Mouse (Mus musculus): ENCODE results near the gene Hhipl2. TPM values are rescaled to one million over a fixed set of nuclear protein-coding genes. Genes with fewer than 3 reads are reported as not detected.
A peak's percentile ranks its signal among the peaks of the same experiment; 100 is the strongest.

Hhipl2 gene
- polyA plus RNA-seq, 1 experiment from 2014 or later = 0.13 TPM

DNA sequence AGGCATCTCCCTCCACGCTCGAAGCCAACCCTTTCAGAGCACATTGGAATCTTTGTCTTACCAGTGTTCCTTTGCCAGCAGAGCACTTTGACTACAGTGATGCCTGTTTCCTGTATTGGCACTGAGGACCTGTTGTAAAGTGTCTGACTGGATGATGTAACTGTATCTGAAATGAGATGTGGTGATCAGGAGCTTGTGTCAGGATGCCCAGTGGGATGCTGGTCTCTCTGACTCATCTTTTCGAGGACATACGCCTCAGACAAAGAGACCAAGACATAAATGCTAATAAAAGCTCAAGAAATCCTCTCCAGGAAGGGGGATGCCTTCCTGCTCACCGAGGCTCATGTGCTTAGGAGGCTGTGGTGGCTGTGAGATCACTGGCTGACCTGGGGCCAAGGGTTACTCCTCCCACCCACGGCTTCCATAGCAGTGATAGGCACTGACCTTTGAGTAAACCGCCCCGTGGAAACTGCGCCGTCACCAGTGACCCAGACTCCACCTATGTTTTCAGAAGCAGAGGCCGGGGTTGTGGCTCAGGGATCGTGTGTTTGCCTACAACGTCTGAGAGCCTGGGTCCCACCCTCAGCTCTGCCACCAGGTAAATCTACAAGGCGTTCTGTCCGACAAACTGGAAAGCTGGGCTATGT lies 3.8 kb upstream of the Hhipl2 start:
- no peak overlapping the region for H3K27ac ChIP-seq
- H3K9me3 ChIP-seq = no peaks in the 10 kb centered on the region
- no peak for DNase-seq (ENCODE audit: low spot score)
- WGBS = 89% methylated on average over 15 of the region's 15 CpGs
- H3K27me3 ChIP-seq (ENCODE audit: insufficient read depth, poor library complexity, severe bottlenecking) = no peaks in the 10 kb centered on the region
- H3K4me1 ChIP-seq (replicated peaks) = no peaks in the 10 kb centered on the region
- H3K36me3 ChIP-seq = peaks cover 34% of the 10 kb centered on the region
- no peak overlapping the region for H3K4me3 ChIP-seq

DNA sequence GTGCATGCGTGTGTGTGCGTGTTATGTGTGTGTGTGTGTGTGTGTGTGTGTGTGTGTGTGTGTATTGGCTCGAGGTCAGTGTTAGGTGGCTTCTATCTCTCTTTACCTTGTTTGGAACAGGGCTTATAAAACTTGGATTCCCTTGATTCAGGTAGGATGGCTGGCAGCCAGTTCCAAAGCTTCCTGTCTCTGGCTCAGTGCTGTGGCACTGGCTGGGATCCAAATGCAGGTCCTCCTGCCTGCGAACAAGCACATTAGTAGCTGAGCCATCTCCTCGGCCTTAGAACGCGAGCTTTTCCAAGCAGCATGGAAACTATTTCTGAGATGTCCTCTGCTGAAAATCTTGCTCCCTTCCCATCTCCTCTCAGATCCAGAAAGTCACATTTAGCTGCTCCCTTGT lies 1.7 kb downstream of the Hhipl2 start:
- no peak for DNase-seq (ENCODE audit: low spot score)
- WGBS = 91% methylated on average over 7 of the region's 7 CpGs
- H3K27me3 ChIP-seq (ENCODE audit: insufficient read depth, poor library complexity, severe bottlenecking) = no peaks in the 10 kb centered on the region
- no peaks in the 10 kb centered on the region for H3K4me1 ChIP-seq (replicated peaks)
- no peaks in the 10 kb centered on the region for H3K9me3 ChIP-seq
- no peaks in the 10 kb centered on the region for H3K36me3 ChIP-seq
- H3K4me3 ChIP-seq = no peak overlapping the region
- H3K27ac ChIP-seq = no peak overlapping the region

DNA sequence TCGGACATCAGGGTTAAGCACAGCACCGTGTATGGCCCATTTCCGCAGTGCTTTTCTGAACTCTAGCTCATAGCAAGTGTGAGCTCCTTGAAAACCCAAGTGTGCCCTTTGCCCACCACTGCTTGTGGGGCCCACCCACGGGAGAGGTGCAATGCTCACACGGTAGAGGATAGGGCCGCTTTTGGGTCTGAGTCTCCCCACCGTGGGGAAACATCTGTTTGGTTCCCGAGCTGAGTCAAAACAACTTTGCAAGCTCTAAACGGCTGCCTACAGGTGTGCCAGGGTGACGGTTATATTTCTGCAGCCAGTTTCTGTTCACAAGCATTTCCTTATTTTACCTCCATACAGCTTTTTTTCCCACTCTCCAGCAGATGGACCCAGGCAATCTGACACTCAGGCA lies 2.3 kb downstream of the Hhipl2 start:
- Histone ChIP-seq H3K36me3 (no peaks in the 10 kb centered on the region), H3K27me3 (ENCODE audit: insufficient read depth, poor library complexity, severe bottlenecking) (no peaks in the 10 kb centered on the region), H3K4me1 (replicated peaks) (no peaks in the 10 kb centered on the region), H3K27ac (no peak overlapping the region), H3K4me3 (no peak overlapping the region), H3K9me3 (no peaks in the 10 kb centered on the region)
- WGBS = 90% methylated on average over 10 of the region's 10 CpGs
- no peak for DNase-seq (ENCODE audit: low spot score)

DNA sequence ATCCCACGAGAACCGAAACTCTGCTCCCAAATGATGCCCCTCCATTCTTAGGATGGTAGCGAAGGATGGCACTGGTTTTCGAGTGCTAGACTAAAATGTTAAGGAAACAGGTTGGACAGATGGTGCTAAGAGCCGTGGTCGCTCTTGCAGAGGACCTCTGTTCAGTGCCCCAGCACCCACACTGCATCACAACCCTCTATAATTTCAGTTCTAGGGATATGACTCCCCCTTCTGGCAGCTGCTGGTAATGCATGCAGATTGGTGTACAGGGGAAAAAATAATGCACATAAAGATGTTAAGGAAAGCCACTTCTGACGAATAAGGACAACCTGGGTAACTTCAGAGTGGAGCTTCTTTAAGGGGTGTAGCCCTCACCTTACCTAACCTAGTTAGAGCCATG lies 6.1 kb downstream of the Hhipl2 start:
- H3K27me3 ChIP-seq (ENCODE audit: insufficient read depth, poor library complexity, severe bottlenecking) = no peaks in the 10 kb centered on the region
- no peak overlapping the region for H3K27ac ChIP-seq
- H3K4me3 ChIP-seq = no peak overlapping the region
- no peaks in the 10 kb centered on the region for H3K4me1 ChIP-seq (replicated peaks)
- WGBS = 93% methylated on average over 7 of the region's 7 CpGs
- no peak for DNase-seq (ENCODE audit: low spot score)
- no peaks in the 10 kb centered on the region for H3K36me3 ChIP-seq
- no peaks in the 10 kb centered on the region for H3K9me3 ChIP-seq

DNA sequence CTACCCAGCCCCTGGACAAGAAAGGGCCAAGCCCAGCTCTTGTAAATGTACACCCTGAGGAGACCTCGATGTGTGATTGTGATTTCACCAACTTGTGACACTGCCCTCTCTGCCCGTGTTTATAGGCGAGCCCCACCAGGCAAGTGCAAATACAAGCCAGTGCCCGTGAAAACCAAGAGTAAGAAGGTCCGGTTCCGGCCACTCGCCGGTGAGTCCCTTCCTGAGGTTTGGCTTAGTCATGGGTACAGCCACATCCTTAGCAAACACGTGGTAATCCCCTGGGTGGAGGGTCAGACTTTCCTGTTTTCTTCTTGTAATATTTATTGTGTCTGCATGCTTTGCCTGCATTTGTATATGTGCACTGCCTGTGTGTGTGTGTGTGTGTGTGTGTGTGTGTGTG lies 16.9 kb downstream of the Hhipl2 start:
- no peaks in the 10 kb centered on the region for H3K27me3 ChIP-seq (ENCODE audit: insufficient read depth, poor library complexity, severe bottlenecking)
- DNase-seq (ENCODE audit: low spot score) = no peak
- no peaks in the 10 kb centered on the region for H3K9me3 ChIP-seq
- peaks cover 4% of the 10 kb centered on the region; the same call in 1 of the 2 replicates for H3K4me1 ChIP-seq (replicated peaks)
- no peaks in the 10 kb centered on the region for H3K36me3 ChIP-seq
- WGBS = 88% methylated on average over 9 of the region's 9 CpGs
- no peak overlapping the region for H3K4me3 ChIP-seq
- H3K27ac ChIP-seq = no peak overlapping the region

DNA sequence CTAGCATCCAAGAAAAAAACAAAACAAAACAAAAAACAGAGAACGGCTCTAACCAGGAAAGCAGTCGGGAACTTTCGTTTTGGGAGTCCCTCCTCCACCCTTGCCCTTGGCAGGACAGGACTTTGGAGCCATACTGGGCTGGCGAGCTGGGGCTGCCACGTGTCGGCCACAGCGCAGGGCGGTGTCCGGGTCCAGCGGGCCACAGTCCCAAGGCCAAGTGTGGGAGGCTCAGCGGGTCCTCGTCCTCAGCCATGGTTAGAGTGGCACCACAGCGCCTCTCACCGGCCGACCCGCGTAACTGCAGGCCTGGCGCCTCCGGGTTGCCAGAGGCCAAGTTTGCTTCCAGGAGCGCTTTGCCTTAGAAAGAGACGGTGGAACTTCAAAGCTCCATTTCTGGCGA lies 21.0 kb downstream of the Hhipl2 start:
- Histone ChIP-seq H3K27ac (no peak overlapping the region), H3K27me3 (ENCODE audit: insufficient read depth, poor library complexity, severe bottlenecking) (no peaks in the 10 kb centered on the region), H3K9me3 (peaks cover 5% of the 10 kb centered on the region; the same call in 1 of the 2 replicates), H3K4me3 (peak overlapping the region; percentile 20; the same call in 1 of the 2 replicates), H3K4me1 (replicated peaks) (peaks cover 8% of the 10 kb centered on the region; the same call in 1 of the 2 replicates), H3K36me3 (no peaks in the 10 kb centered on the region)
- WGBS = 28% methylated on average over 22 of the region's 22 CpGs
- peak; percentile 62 for DNase-seq (ENCODE audit: low spot score)

DNA sequence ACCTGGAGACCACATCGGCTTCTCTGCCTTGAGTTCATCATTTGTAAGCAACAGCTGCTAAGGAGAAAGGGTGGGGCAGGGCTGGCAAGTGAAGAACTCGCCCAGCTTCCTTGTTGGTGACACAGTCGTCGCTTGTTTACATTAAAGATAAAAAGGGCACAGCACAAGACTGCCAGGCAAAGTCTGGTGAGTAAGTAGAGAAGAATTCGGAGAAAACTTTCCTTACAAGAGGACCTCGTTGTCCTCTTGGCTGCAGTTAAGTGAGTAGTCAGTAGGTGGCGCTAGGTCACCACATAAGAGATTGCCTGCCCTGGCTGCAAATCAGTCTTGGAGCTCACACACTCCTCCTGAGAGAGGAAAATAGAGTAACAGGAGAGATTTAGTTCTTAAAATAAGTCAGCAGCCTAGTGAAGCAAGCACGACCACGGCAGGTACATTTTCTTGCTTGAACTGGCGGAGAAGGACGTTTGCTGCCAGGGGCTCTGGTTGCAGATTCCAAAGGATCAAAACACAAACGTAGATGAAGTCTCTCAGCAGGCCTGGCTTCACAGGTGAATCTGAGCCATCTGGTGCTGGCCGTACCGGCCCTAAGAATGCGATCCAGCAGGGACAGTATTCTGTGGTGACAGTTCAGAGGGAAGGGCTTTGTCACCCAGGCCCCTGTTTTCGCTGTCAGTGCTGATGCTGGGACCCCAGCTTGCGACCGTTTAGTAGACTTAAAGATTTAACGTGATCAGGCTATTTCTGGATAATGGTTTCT lies 24.2 kb downstream of the Hhipl2 start:
- Histone ChIP-seq H3K4me3 (no peak overlapping the region), H3K4me1 (replicated peaks) (peaks cover 8% of the 10 kb centered on the region; the same call in 1 of the 2 replicates), H3K9me3 (peaks cover 9% of the 10 kb centered on the region), H3K36me3 (no peaks in the 10 kb centered on the region), H3K27me3 (ENCODE audit: insufficient read depth, poor library complexity, severe bottlenecking) (no peaks in the 10 kb centered on the region), H3K27ac (no peak overlapping the region)
- WGBS = 29% methylated on average over 19 of the region's 19 CpGs
- DNase-seq (ENCODE audit: low spot score) = peak; percentile 88

DNA sequence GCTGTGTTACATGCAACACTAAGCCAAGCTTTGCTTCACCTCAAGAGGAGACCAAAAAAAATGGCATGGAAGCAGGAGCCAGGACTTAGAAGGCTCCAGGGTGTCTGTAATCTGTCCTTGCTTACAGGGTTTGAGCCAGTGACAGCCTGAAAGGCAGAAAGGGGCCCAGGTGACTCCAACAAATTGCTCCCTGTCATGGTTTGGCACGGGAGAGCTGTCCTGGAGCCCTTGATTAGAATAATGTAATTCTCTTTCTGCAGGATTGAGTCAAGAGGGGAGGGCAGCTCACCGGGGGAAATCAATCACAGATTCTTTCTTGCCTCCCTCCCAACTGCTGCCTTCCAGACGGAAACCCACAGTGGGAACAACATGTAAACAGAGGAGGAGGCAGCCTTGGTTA lies 35.1 kb downstream of the Hhipl2 start:
- no peaks in the 10 kb centered on the region for H3K27me3 ChIP-seq (ENCODE audit: insufficient read depth, poor library complexity, severe bottlenecking)
- H3K4me3 ChIP-seq = no peak overlapping the region
- no peak overlapping the region for H3K27ac ChIP-seq
- DNase-seq (ENCODE audit: low spot score) = peak; percentile 8
- no peaks in the 10 kb centered on the region for H3K36me3 ChIP-seq
- WGBS = 20% methylated on average over 3 of the region's 3 CpGs
- peaks cover 9% of the 10 kb centered on the region; the same call in 1 of the 2 replicates for H3K4me1 ChIP-seq (replicated peaks)
- peaks cover 7% of the 10 kb centered on the region for H3K9me3 ChIP-seq

Other genes with a start within 250 kb of the Hhipl2 start
- 12.5 and 13.0 TPM in 2 replicates for gene Disp1, start 196.7 kb upstream of the Hhipl2 start, polyA plus RNA-seq (2016; fragmentation: Nextera tagmentation; extraction: Ambion mirVana)
- gene Aida, start 121.6 kb upstream of the Hhipl2 start, polyA plus RNA-seq (2016; fragmentation: Nextera tagmentation; extraction: Ambion mirVana) = 45.5 and 47.7 TPM in 2 replicates
- gene Brox, start 120.9 kb upstream of the Hhipl2 start, polyA plus RNA-seq (2016; fragmentation: Nextera tagmentation; extraction: Ambion mirVana) = 42.7 and 47.1 TPM in 2 replicates
- 74.6 and 84.5 TPM in 2 replicates for gene Mia3, start 48.7 kb upstream of the Hhipl2 start, polyA plus RNA-seq (2016; fragmentation: Nextera tagmentation; extraction: Ambion mirVana)
- 16.3 and 19.0 TPM in 2 replicates for gene Taf1a, start 29.2 kb upstream of the Hhipl2 start, polyA plus RNA-seq (2016; fragmentation: Nextera tagmentation; extraction: Ambion mirVana)

Measured in hindbrain, embryonic 10.5 days (tissue).